Mouse (Mus musculus): ENCODE measurements around the gene Gfpt1.

GRCm38 (mm10) chr6:87063586-87063985 is 20.9 kb downstream of the Gfpt1 start:
- TF ChIP-seq MAX (IDR thresholded peaks at IDR 0.05; ENCODE audit: low read depth) (no peak), USF1 (IDR thresholded peaks at IDR 0.05; ENCODE audit: low read depth) (no peak)

Data from myocyte (in vitro differentiated cells).